Mouse (Mus musculus): ENCODE measurements at regions not wholly inside any gene's neighbourhood (a gene's known extent, or its start where the extent isn't known, plus 50 kb on each side); places are given as distances from the start of the nearest gene placed in this dataset.

DNA sequence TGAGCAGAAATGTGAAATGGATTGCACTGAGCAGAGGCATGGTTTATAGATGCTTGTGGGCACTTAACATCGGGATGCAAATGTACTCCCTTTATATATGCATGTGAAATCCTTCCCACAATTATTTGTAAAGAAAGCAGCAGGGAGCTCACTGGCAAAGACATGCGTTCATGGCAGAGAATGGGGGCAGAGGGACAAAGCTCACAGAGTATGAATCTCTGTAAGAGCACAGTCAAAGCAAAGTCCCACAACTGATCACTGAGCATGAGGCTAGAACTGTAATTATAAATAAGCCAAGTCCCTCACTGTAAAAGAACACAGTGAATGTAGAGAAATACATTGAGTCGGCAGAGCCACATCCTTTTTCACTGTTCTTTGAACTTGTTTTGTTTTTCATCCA is 285.6 kb upstream of the Tbc1d2b start:
- TF ChIP-seq CTCF (IDR thresholded peaks at IDR 0.05; ENCODE audit: borderline replicate concordance, insufficient read depth, low read depth, low read length), result no peak
- TF ChIP-seq POLR2A (IDR thresholded peaks at IDR 0.05; ENCODE audit: borderline replicate concordance, insufficient read depth, low read length), result no peak
